Mouse (Mus musculus) thymus, postnatal 36 days (tissue): Measurements from ENCODE around the gene 1700013G24Rik.

Experiments used
- DNase-seq, 2 experiments: peaks; one replicate each; pipeline ENCODE4 v3.0.0; 2022; ENCODE audit warnings: mixed read lengths in 2 of 2

1700013G24Rik gene

DNA sequence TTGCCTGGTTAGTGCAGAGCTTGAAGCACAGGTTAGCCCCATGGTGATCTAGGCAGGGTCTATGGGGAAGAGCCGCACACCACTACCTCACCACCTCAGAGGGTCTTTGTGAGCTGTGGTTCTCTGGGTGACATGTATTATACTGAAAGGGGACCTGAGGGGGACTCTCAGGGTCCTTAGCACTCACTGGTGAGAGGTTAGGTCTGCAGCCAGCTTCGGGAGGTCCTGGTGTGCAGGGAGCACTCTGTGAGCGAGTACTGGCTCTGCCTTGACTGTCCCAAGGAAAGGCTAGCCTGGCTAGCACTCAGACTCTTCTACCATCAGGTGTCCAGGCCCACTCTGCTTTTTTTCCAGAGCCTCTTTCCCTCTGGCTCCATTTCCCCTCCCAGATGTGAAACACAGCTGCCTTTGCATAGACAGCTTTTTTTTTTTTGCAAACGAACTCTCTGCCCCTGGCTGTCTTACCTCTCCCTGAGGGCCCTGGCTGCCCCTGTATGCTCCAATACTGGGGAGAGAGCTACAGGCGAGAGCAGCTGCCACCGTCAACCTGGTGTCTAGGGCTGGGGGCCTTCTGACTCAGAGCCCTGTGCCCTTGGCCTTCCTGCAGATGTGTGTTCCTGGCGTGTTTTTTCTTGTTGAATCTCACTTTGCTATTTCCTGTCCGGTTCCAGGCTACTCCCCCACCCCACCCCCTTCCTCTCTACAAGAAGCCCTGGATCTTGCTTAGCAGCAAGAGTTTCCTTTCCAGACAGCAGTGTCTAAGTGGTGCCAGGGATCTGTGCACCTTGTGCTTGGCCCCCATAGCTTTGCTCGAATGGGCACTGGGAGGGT, 45.0 kb downstream of the 1700013G24Rik start:
- DNase-seq: no peak

- DNase-seq: no peak
These were observed 45.9 kb downstream of the 1700013G24Rik start for GRCm38 (mm10) chr4:137498882-137499583.

GRCm38 (mm10) chr4:137500149-137500548, 47.1 kb downstream of the 1700013G24Rik start:
- DNase-seq: no peak

- no peak for DNase-seq
These were observed 47.9 kb downstream of the 1700013G24Rik start for GRCm38 (mm10) chr4:137500953-137501352.

GRCm38 (mm10) chr4:137502183-137502582, 49.1 kb downstream of the 1700013G24Rik start:
- DNase-seq: no peak

DNA sequence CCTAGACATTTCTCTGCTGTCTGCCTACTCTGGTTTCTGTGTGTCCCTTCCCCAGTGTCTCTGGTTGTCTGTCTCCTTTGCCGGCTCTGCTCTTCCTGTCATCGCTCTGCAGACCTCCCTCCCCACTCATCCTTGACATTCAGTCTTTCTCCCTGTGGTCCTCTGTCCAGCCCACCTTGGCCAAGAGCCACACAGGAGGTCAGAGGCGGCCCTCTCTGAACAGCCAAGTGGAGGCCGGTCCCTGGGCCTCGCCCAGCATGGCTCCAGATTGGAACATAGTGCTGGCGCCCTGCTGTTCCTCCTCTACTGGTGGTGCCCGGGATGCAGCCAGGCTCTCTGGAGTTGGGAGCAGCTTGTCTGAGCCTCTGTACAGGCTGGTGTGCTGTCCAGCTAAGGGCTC, 49.7 kb downstream of the 1700013G24Rik start:
- no peak for DNase-seq

DNA sequence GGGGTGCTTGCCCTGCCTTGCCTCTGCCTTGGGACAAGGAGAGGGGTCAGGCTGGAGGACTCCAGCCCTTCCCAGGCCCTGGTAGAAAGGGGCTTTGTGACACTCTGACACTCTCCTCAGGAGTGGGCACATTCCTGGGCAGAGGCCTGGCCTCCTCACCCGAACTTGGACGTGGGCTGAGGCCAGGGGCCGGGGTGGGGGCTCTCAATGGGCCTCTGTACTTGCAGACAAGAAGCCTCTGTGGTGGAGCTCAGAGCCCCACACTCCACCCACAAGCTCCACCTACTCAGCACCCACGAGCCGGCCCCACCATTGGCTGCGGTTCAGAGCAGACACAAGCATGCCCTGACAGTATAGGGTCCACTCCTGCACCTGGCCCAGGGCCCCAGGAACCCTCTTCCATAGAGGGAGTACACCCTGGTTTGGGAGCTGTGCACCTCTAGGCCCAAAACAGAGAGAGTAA, 50.5 kb downstream of the 1700013G24Rik start:
- no peak for DNase-seq
